Mouse (Mus musculus) MEL-GATA-1-ER (cell line): ENCODE measurements at regions not wholly inside any gene's neighbourhood (a gene's known extent, or its start where the extent isn't known, plus 50 kb on each side); places are given as distances from the start of the nearest gene placed in this dataset.

ENCODE experiments used
- DNase-seq: peaks from one replicate; pipeline ENCODE4 v3.0.0-alpha.2; 2012; ENCODE audit warnings: low read depth; ENCODE audit errors: extremely low read depth

DNA sequence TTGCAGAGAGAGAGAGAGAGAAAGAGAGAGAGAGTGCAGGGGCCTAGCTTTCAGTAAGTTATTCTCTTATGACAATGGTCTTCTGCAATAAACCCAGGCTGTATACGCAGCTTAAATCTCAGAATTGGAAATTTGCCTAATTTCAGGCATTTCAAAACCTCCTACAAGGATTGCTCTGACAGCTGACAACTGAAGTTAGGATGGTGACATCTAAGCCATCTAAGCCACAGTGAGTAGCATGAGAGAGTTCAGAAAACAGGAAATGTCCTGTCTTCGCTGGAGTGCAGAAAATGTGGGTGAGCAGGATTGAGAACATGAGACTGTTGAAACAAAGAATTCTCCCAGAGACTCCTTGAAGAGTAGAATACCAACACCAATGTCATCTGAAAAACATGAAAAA lies 56.8 kb downstream of the Fam110c start:
- no peak for DNase-seq

DNA sequence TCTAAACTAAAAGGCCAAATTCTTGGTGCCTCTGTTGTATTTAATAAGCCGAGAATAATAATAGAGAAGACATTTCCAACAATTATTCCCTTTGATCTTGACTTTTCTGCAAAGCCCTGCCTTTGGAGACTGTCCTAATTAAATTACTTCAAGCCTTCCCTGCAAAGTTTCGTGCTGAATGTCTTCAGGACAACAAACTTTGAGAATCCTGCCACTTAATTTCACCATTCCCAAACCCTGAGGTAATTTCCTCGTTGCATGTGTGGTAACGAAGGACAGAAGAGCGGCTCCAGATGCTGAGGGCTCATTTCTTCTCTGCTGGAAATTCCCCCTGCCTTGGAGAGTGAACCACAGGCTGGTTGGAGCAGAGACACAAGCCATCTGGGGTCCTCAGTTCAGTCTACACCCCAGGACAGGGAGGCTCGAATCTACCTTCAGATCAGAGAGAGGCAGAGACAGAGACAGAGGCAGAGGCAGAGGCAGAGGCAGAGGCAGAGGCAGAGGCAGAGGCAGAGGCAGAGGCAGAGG lies 60.9 kb downstream of the Fam110c start:
- DNase-seq = no peak

DNA sequence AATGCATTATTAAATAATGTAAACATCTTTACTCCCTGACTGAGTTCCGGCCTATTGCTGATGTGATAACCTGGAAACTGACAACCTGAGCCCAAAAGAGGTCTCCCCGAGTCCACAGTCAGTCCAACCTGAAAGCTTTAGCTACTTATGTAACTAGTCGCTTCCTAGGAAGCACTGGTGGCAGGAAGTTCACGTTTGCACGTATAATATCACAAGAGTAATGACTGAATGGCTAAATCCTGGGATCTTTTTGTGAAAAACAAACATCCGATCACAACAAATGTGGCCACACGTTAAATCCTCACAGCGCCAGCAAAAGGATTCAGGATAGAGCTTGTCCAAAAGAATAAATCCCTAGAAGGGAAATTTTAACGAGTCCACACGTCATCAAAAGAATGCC lies 62.7 kb downstream of the Fam110c start:
- DNase-seq = no peak

DNA sequence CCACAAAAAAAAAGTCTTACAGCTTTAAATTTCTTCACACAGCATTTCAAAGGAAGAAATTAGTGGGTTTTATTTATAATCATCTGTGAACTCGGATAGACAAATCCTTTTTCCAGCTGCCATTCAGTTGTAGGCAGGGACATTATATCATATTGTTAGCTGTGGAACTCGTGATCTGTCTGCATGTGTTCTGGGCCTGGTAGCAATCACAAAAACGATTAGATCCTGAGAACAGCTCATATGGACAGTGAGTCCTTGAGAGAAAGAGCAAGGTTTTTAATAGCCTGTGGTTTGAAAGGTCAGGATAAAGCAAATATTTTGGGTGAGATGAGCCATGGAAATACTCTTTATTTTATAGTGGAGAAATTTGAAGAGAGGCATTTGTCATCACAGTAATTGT lies 63.2 kb downstream of the Fam110c start:
- DNase-seq = no peak

DNA sequence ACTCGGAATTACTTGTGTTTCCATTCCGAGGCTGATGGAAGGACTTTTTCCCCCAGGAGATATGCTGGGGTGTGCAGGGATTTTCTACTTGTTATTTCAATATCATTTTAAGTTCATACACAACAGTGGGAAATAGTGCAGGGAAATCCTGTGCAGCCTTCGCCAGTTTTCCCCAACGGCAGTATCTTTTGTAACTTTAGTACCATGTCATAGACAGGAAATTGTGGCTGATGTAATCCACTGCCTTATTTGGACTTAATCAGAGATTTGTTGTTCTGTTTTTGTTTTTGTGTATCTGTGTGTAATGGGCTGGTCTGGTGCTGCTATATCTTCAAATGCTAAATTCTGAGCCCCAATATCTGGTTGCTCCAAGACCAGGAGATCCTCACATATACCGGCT lies 63.8 kb downstream of the Fam110c start:
- no peak for DNase-seq

DNA sequence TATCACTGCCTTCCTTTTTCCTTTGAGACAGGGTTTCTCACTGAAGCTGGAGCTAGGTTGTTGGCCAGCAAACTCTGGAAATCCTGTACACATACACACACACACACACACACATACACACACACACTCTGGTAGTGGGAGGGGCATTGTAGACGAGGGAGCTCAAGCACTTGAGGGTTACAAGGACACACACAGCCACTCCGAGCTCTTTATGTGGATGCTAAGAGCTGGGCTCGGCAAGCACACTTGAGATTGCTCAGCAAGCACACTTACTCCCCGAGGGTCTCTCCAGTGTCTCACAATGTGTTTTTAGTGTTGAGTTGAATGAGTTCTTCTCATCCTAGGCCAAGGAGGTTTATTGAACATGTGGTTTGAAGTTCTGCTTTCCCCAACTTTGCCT lies 66.2 kb downstream of the Fam110c start:
- no peak for DNase-seq

DNA sequence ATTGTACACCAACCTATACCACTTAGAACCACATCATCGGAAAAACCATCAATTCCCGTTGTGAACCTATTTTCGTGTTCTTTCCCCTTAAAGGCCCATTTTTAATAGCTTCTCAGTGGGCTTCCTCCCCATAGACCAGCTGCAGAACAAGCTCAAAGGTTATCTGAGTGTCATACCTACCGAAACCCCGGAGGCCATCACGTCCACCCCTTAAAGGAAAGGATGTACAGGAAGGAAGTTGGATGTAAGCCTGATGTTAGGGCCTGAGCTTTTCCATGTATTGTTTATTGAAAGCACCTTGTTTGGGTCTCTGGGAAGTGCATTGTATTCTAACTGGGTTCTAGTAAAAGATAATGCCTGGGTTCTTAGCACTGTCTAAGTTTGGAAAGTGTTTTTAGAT lies 69.6 kb downstream of the Fam110c start:
- DNase-seq = no peak

DNA sequence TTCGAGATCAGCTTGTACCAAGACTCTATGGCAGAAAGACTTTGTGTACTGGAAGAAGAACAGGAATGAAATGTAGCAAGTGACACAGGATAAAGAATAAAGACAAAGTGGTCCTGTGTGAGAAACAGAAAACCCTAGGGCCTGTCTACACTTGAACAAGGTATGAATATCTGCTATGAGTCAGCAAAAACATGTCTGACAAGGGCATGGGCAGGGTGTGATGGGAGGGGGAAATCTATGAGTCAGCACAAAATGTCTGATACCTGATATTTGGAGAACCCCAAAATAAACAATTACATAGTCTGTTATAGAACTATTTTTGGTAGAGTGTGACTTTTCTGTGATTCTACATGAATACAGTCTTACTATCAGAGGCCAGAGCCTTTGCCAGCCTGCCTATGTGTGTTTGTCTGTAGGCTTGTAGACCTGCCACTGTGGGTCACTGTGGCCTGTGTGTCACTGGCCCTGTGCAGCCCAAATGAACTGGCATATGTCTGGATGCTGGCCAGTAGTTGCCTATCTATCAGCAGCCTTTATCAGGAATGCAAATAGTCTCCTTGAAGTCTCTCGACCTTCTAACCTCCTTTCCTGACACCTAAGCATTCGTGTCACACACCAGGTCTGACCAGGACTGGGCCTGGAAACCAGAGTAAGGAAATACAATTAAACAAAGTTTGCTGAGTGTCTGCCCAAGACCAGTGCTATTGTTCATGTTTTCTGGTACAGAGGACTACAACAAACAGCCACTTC lies 71.5 kb downstream of the Fam110c start:
- no peak for DNase-seq

DNA sequence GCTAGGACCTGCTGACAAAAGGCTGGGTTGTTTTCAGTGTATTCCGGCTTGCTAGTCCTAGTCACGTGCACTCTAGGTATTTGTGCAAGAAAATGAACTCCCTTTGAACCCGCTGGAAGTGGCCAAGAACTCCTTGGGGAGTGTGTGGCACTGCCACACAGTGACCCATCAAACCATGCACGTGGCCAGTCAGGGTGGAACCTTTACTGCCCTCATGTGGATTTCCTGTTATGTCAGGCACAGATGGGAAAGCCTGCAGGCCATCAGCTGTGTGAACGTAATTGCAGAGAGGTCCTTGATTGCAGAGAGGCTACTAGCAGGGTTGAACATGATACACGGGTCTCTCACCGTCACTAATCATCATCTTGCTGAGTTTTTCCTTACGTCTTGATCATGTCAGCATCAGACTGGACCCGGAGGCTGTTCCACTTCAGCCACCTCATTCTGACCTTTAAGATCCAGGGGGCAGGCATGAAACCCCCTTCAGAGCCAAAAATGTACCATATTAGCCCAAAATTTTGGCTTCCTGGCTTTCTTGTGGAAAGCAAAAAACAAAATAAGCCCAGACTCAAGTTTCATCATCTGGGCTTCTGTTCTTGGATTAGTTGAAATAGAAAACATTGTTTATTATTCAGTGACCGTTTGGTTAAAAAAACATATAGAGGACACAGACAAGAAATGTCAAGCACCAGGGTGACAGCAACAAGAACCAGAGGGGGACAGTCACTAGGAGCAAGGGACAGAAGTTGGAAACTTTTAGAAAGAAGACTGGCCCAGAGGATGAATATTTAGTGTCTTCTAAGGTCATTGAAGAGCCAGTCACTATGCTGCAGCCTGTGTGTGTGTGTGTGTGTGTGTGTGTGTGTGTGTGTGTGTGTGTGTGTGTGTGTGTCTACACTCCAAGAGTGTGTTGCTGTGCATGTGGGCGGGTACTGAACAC lies 75.0 kb downstream of the Fam110c start:
- no peak for DNase-seq

DNA sequence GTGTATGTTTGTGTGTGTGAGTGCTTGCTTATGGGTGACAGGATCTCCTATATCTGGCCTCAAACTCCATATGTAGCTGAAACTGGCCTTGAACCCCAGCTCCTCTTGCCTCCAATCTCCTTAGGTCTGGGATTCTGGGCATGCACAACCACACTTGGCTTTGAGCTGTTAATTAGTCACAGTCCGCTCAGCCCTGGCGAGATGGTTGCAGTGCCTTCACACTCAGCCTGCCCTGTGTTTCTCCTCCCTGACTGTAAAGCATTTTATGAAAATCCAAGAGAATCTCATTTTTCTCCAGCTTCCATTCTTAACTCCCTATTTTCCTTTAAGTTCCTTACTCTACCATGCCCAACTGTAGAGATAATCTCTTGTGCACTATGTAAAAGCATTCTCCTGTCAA lies 80.1 kb downstream of the Fam110c start:
- DNase-seq = no peak

DNA sequence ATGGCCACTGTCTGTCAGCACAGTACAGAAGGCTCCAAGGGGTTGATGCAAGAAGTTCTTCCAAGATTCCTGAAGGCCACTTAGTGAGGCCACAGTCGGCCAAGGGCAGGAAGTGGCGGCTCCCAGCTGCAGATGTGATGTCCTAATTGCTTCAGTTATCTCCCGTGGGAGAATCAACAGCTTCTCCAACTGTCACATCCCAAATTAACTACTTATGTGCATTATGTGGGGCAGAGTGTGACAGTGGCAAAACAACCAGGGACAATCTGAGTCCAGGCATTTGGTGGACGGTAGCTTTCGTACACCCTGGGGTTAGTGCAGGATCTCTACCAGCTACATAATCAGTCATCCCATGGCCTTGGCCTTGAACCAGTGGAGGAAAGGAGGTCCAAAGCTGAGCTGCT lies 80.9 kb downstream of the Fam110c start:
- DNase-seq = no peak

DNA sequence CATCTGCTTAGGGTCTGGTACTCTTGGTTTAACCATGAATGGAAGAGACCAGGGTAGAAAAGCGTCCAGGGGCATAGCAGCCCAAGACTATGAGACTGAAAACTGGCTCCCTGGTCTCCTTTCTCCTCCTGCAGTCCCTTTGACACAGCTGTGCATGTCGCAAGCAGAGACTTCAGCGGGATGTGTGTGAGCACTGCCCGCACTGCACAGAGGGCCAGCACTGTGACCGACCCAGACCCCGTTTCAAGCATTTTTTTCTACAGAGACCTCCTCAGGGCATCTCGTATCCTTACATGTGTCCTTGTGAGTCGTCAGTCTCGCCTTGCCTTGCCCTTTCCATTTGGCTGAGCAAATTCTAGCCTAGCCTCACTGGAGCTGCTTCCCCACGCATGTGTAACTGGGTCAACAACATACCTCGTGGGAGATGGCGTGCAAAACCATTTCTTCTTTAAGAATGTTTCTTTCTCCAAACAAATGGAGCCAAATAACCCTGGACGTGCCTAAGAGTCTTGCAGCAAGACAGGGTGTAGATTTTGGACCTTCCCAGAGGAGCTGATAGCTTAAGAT lies 82.6 kb downstream of the Fam110c start:
- no peak for DNase-seq

DNA sequence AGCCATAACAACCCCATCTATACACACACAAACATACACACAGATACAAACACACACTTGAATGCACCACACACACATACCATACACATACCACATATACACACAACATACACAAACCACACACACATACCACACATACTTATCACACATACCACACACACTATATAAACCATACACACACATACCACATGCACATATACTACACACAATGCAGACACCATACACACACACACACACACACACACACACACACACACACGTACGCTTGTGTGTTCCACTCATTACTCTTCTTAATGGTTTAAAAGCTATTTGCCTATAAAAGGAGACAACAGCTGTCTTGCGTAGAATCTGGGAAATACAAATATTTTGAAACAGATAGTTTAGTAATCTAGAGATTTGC lies 83.1 kb upstream of the Gm6993 start:
- no peak for DNase-seq

DNA sequence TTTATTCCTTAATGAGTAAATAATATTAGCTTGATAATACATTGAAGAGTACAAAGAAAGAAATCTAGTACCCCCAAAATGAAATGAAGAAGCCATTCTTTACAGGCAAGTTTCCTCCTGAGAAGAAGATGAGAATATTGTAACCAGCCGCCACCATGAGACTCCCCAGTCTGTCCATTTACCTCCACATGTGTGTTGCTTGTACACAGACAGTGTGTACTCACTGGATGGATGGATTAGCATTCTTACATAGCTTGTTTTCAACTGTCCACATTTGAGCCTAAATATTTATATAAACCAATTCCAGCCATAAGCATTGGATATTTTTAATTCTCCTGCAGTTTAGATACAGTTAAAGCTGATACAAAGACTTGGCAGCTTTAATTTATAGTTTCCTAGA lies 82.7 kb upstream of the Gm6993 start:
- no peak for DNase-seq

DNA sequence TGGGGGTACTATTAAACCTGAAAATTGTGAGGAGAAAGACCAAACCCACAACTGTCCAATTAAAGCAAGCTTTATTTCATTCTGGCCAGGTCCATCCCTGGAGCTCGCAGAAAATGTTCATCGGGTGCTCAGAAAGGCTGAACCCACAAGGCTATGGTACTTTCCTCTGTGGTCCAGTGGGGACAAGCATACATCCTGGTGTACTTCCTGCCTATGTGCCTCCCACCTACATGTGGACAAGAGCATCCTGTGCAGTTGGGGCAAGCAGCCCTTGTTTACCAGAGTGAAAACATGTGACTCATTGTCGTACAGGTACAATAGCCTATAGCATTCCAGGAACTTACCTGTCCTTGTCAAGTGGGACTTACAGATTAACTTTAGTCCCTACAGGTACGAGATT lies 81.7 kb upstream of the Gm6993 start:
- no peak for DNase-seq

DNA sequence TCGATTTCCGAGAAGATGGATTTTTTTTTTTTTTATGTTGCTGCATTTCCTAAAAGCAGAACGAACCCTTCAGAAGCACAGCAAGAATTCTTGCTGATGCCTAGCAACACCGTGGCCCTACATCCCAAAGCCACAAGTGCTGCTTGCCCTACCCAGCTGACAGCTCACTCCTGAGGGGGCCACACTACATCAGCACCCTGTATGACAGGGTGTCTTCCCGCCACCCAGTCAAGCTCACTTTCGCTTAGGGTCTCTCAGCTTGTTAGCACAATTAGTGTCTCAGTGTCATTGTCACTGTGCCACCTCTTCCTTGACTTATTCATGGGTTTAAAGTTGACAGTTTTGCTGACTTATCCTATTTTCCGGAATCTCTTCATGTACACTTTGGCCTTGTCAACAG lies 81.2 kb upstream of the Gm6993 start:
- no peak for DNase-seq

DNA sequence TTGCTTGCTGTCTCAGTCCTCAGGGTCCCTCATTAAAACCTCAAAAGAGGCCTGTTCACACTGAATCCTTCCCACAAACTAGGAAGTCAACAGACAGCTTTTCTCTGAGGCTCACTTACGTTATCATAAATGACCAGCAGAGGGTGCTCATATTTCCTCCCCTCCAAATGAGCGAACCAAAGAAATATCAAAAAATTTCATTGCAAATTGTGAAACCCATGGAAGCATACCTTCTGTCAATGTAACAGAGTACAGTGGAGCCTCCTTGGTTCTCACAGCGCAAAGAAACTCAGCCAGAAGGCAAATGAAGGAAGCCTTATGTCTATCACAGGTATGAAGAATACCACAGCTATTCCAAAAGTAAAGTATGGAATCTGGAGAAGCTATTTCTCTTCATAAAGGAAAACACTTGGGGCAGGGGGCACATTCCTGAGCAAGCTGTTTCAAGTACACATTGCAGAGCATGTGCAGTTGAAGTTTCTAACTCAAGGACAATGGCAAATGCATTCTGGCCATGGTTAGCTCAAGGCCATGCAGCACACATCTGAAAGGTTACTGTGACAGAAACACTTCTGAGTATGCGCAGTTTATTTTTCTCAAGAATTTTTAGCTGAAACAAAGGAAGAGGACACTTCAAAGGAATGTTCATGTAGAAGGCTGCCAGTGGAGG lies 72.2 kb upstream of the Gm6993 start:
- DNase-seq = peak; percentile 6

DNA sequence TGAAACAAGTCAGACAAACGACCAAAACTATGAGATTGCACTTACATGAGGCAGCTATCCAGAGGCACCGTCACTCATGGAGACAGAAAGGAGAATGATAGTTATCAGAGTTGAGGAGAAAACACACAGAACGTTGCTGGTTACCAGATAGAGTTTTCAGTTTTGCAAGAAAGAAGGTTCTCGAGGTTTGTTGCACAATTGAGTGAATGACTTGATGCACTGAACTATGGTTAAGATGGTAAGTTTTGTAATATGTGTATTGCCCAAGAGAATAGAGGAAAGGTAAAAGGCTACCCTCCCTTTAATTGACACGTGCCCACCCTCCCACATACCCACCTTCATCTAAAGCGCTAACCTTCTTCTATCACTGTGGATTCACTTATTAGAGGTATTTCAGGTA lies 70.5 kb upstream of the Gm6993 start:
- no peak for DNase-seq

DNA sequence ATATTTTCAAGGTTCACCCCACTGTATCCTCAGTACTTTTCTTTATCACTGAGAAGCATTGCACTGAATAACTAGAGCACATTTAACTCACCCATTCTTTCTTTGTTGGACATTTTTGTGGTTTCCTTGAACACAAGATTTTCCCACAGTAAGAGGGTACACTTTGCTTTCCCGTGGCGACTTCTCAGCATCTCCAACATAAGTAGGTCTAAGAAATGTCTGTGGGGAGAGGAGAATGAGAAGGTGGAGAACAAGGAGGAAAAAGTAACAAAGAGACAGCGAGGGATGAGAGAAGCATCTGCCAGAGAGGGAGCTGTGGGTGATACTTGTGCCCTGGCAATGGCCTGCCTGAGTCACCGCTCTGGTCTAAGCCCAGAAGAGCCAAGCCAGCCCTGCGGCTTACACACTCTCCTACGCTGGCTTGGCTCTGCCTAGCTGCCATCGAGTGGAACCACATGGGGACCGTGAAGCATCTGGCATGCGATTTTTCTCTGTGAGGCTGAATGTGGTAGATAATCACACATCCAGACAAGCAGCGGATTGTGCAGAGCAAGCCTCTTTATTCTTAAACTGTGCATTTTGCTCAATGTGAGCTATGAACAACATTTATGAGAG lies 69.9 kb upstream of the Gm6993 start:
- DNase-seq = no peak

DNA sequence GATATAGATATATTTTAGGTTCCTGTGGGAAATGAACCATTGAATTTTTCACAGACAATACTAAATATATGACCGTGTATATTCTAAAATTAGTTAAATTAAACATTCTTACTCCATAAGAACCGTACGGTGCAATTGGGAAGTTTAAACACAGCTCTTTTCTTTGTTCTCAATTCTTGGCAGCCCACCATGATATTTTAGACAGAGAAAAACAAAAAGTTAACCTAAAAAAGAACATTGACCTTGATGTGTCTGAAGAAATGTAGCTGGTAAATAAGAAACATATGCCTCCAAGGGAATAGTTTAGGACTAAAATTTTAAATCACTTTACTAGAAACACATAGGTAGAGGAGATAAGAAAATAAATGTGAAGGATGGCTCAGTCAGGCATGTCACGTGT lies 68.6 kb upstream of the Gm6993 start:
- DNase-seq = no peak
